Mouse (Mus musculus): ENCODE measurements around the gene Sphk2. TPM values are rescaled to one million over a fixed set of nuclear protein-coding genes. Genes with fewer than 3 reads are reported as not detected.

Gene Sphk2
- total RNA-seq, 1 experiment from 2014 or later: 32.3 TPM

Other genes with a start within 250 kb of the Sphk2 start
- 0.49 and 1.1 TPM in 2 replicates for gene Tulp2, start 236.1 kb downstream of the Sphk2 start, total RNA-seq (2021)
- gene Gm45808, start 231.2 kb downstream of the Sphk2 start, total RNA-seq (2021): 24.6 and 31.2 TPM in 2 replicates
- 46.8 and 54.1 TPM in 2 replicates for gene Dhdh, start 229.2 kb downstream of the Sphk2 start, total RNA-seq (2021)
- gene Nucb1, start 207.6 kb downstream of the Sphk2 start, total RNA-seq (2021): 199 and 204 TPM in 2 replicates
- 37.3 and 55.7 TPM in 2 replicates for gene Ppp1r15a, start 191.7 kb downstream of the Sphk2 start, total RNA-seq (2021)
- gene Plekha4, start 191.7 kb downstream of the Sphk2 start, total RNA-seq (2021): 3.8 and 6.5 TPM in 2 replicates
- 0.67 and 1.2 TPM in 2 replicates for gene Hsd17b14, start 163.1 kb downstream of the Sphk2 start, total RNA-seq (2021)
- gene Bcat2, start 147.8 kb downstream of the Sphk2 start, total RNA-seq (2021): 149 and 151 TPM in 2 replicates
- gene Fgf21, start 102.5 kb downstream of the Sphk2 start, total RNA-seq (2021): 0.37 TPM in 1 of 2 replicates, not detected in the other
- 0.11 TPM in 1 of 2 replicates, not detected in the other for gene Fut1, start 100.7 kb downstream of the Sphk2 start, total RNA-seq (2021)
- gene Izumo1, start 96.2 kb downstream of the Sphk2 start, total RNA-seq (2021): 0.56 and 0.82 TPM in 2 replicates
- 33.0 and 35.4 TPM in 2 replicates for gene Rasip1, start 90.5 kb downstream of the Sphk2 start, total RNA-seq (2021)
- gene Mamstr, start 78.0 kb downstream of the Sphk2 start, total RNA-seq (2021): 4.9 and 8.5 TPM in 2 replicates
- gene Fut2, start 51.6 kb downstream of the Sphk2 start, total RNA-seq (2021): 0.11 TPM in 1 of 2 replicates, not detected in the other
- 0.26 TPM in 1 of 2 replicates, not detected in the other for gene Ntn5, start 34.0 kb downstream of the Sphk2 start, total RNA-seq (2021)
- 0.22 and 0.41 TPM in 2 replicates for gene Sec1, start 23.6 kb downstream of the Sphk2 start, total RNA-seq (2021)
- 10.5 and 16.9 TPM in 2 replicates for gene Car11, start 18.2 kb downstream of the Sphk2 start, total RNA-seq (2021)
- 31.2 and 46.3 TPM in 2 replicates for gene Dbp, start 12.9 kb downstream of the Sphk2 start, total RNA-seq (2021)
- gene Rpl18, start 2.5 kb downstream of the Sphk2 start, total RNA-seq (2021): 927 and 1,052 TPM in 2 replicates
- gene Fam83e, start 3.2 kb upstream of the Sphk2 start, total RNA-seq (2021): 0.45 and 0.74 TPM in 2 replicates
- gene Spaca4, start 7.8 kb upstream of the Sphk2 start, total RNA-seq (2021): not detected in 2 replicates
- gene Lmtk3, start 65.7 kb upstream of the Sphk2 start, total RNA-seq (2021): 7.5 and 9.9 TPM in 2 replicates
- 0.52 and 1.0 TPM in 2 replicates for gene Sult2b1, start 66.7 kb upstream of the Sphk2 start, total RNA-seq (2021)
- gene Cyth2, start 96.6 kb upstream of the Sphk2 start, total RNA-seq (2021): 97.5 and 114 TPM in 2 replicates
- gene Kcnj14, start 106.8 kb upstream of the Sphk2 start, total RNA-seq (2021): 0.48 and 0.60 TPM in 2 replicates
- 28.0 and 29.9 TPM in 2 replicates for gene Grwd1, start 112.9 kb upstream of the Sphk2 start, total RNA-seq (2021)
- 123 and 135 TPM in 2 replicates for gene Kdelr1, start 154.8 kb upstream of the Sphk2 start, total RNA-seq (2021)
- gene Grin2d, start 160.4 kb upstream of the Sphk2 start, total RNA-seq (2021): 0.93 and 1.2 TPM in 2 replicates
- 0.59 TPM in 1 of 2 replicates, not detected in the other for gene Syngr4, start 178.7 kb upstream of the Sphk2 start, total RNA-seq (2021)
- gene Tmem143, start 178.9 kb upstream of the Sphk2 start, total RNA-seq (2021): 80.0 and 80.8 TPM in 2 replicates
- gene Emp3, start 203.4 kb upstream of the Sphk2 start, total RNA-seq (2021): 212 TPM in 2 replicates
- gene Ccdc114, start 206.1 kb upstream of the Sphk2 start, total RNA-seq (2021): 9.7 and 11.0 TPM in 2 replicates